Mouse (Mus musculus): ENCODE data around the gene Phf11c.
A peak's percentile ranks its signal among the peaks of the same experiment; 100 is the strongest.
"Not testable (repeated sequence)": the region's sequence is repeated elsewhere in the genome, so short reads cannot be mapped to it uniquely, and the experiment has no call there.

- TF ChIP-seq POLR2AphosphoS2 (IDR thresholded peaks at IDR 0.05; ENCODE audit: low read depth, low read length); CTCF (conservative IDR thresholded peaks at IDR 0.05 in 1 of 2, IDR thresholded peaks at IDR 0.05 in 1 of 2; ENCODE audit: low read depth in 2 of 2, low read length in 2 of 2); E2F4 (IDR thresholded peaks at IDR 0.05; ENCODE audit: insufficient replicate concordance, low read depth, low read length); HCFC1 (IDR thresholded peaks at IDR 0.05; ENCODE audit: low read depth, low read length); MAFK (IDR thresholded peaks at IDR 0.05; ENCODE audit: insufficient replicate concordance, low read length); ZC3H11A (IDR thresholded peaks at IDR 0.05; ENCODE audit: low read depth, low read length); SMC3 (IDR thresholded peaks at IDR 0.05; ENCODE audit: low read depth, low read length); UBTF (IDR thresholded peaks at IDR 0.05; ENCODE audit: low read depth, low read length): not testable (repeated sequence)
- TF ChIP-seq POLR2A (IDR thresholded peaks at IDR 0.05; ENCODE audit: low read depth, low read length) (peak; percentile 62), IRF4 (IDR thresholded peaks at IDR 0.05; ENCODE audit: low read depth, low read length) (peak; percentile 92), JUND (conservative IDR thresholded peaks at IDR 0.05; ENCODE audit: low read depth, low read length) (peak; percentile 84)
These were observed 54.0 kb downstream of the Phf11c start, which contains the start of gene Phf11b for GRCm38 (mm10) chr14:59341189-59341588.

Data from CH12.LX (cell line).